Mouse (Mus musculus) MEL-GATA-1-ER (cell line): Measurements from ENCODE around the gene Snapc3.
"Not testable (repeated sequence)": the region's sequence is repeated elsewhere in the genome, so short reads cannot be mapped to it uniquely, and the experiment has no call there.

Experiments used
- DNase-seq: peaks from one replicate; pipeline ENCODE4 v3.0.0-alpha.2; 2012; ENCODE audit warnings: low read depth; ENCODE audit errors: extremely low read depth

The Snapc3 gene

GRCm38 (mm10) chr4:83493112-83493511 lies 75.6 kb downstream of the Snapc3 start:
- no peak for DNase-seq

GRCm38 (mm10) chr4:83497013-83497412 lies 79.5 kb downstream of the Snapc3 start:
- not testable (repeated sequence) for DNase-seq

GRCm38 (mm10) chr4:83500154-83501036 lies 82.9 kb downstream of the Snapc3 start:
- DNase-seq = no peak

GRCm38 (mm10) chr4:83501037-83501430 lies 83.5 kb downstream of the Snapc3 start:
- no peak for DNase-seq

- DNase-seq = no peak
Measured at GRCm38 (mm10) chr4:83509600-83509999, 92.1 kb downstream of the Snapc3 start.

GRCm38 (mm10) chr4:83511083-83511482 lies 93.6 kb downstream of the Snapc3 start:
- DNase-seq = no peak

GRCm38 (mm10) chr4:83512217-83512616 lies 94.7 kb downstream of the Snapc3 start:
- DNase-seq = no peak

GRCm38 (mm10) chr4:83512644-83513043 lies 95.1 kb downstream of the Snapc3 start:
- DNase-seq = no peak

GRCm38 (mm10) chr4:83514183-83514582 lies 96.7 kb downstream of the Snapc3 start:
- no peak for DNase-seq

- no peak for DNase-seq
Measured at GRCm38 (mm10) chr4:83514976-83515669, 97.6 kb downstream of the Snapc3 start.

- DNase-seq = not testable (repeated sequence)
Measured at GRCm38 (mm10) chr4:83516144-83516543, 98.6 kb downstream of the Snapc3 start.
